Mouse (Mus musculus): ENCODE data around the gene Syt5. TPM values are rescaled to one million over a fixed set of nuclear protein-coding genes. Genes with fewer than 3 reads are reported as not detected.
"Not testable (repeated sequence)": the region's sequence is repeated elsewhere in the genome, so short reads cannot be mapped to it uniquely, and the experiment has no call there.

The Syt5 gene
- total RNA-seq (2022): 10 to 100 TPM in 1 of 4 experiments, 1 to 10 TPM in 3; 5.7 to 10.0 (median 8.6) TPM

DNA sequence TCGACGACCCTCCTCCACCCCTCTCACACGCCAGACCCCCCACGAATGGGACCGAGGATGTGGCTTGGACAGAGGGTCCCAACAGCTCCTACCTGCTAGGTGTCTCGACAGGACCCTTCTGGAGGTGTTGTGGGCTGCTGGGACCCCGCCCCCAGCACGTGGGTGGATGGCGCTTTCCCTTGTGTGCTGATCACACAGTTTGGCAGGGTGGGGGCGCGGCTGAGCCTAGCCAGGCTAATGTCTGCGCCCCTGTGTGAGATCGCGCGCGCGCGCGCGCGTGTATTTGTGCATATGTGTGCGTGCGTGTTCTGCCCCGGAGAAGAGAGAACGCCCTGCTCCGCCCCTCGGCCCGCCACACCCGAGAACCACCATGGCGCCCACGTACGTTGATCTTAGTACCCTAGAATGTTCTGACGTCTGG is at the start of gene Syt5:
Syt5 (minus strand) TSS at position 321 of the 421 bp plus-strand sequence.
- no peak for DNase-seq

DNA sequence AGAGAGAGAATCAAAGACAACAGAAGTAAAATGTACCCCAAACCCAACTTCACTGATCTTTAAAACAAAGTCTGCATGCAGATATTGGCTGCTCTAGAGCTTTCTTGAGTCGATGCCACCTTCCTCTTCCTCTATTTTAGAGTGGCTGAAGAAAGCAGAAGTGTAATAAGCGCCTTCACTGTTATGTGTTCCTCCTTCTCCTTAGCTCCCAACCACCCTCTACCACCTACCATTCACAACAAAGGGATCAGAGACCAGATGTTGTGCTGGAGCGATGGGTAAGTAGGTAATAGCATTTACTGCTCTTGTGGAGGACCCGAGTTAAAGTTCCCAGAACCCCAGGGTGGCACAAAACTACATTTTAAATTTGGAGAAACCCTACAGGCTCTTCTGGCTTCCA is 49.7 kb upstream of the Syt5 start:
- DNase-seq: not testable (repeated sequence)

DNA sequence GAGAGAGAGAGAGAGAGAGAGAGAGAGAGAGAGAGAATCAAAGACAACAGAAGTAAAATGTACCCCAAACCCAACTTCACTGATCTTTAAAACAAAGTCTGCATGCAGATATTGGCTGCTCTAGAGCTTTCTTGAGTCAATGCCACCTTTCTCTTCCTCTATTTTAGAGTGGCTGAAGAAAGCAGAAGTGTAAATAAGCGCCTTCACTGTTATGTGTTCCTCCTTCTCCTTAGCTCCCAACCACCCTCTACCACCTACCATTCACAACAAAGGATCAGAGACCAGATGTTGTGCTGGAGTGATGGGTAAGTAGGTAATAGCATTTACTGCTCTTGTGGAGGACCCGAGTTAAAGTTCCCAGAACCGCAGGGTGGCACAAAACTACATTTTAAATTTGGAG is 34.1 kb upstream of the Syt5 start:
- not testable (repeated sequence) for DNase-seq

- DNase-seq: not testable (repeated sequence)
Measured at GRCm38 (mm10) chr7:4572361-4572760, 25.0 kb upstream of the Syt5 start.

DNA sequence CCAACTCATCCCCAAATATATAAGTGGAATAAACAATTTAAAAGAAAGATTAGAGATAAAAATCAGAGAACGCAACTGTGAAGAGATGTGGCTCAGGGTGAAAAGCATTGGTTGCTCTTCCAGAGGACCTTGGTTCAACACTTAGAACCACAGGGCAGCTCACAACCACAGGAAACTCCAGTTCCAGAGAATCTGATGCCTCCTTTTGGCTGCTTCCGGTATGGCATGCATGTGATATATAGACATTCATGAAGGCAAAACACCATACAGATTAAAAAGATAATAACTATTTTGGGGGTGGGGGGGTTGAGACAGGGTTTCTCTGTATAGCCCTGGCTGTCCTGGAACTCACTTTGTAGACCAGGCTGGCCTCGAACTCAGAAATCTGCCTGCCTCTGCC is 15.3 kb upstream of the Syt5 start:
- DNase-seq: no peak

GRCm38 (mm10) chr7:4557167-4557560 is 9.8 kb upstream of the Syt5 start:
- no peak for DNase-seq

GRCm38 (mm10) chr7:4556256-4557166 is 9.2 kb upstream of the Syt5 start:
- peak; percentile 35 for DNase-seq

GRCm38 (mm10) chr7:4546591-4547131 is 680 bp downstream of the Syt5 start:
- DNase-seq: peak; percentile 62

GRCm38 (mm10) chr7:4546050-4546449 is 1.3 kb downstream of the Syt5 start:
- no peak for DNase-seq

DNA sequence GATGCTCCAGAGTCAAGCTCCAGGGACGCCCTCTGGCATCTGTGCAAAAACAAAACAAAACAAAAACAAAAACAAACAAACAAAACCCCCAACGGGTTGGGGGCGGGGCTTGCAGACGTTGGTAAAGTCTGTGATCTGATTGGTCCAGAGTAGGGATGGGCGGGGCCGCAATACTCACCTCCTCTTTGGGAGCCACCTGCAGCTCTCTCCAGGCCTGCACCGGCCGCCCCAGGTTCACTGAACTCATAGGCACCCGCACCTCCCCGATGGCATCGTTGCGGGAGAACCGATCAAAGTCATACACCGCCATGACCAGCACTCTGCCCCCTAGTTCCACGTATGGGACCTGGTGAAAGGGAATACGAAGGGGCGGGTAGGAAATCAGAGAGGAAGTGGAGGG is 5.3 kb downstream of the Syt5 start:
- no peak for DNase-seq

DNA sequence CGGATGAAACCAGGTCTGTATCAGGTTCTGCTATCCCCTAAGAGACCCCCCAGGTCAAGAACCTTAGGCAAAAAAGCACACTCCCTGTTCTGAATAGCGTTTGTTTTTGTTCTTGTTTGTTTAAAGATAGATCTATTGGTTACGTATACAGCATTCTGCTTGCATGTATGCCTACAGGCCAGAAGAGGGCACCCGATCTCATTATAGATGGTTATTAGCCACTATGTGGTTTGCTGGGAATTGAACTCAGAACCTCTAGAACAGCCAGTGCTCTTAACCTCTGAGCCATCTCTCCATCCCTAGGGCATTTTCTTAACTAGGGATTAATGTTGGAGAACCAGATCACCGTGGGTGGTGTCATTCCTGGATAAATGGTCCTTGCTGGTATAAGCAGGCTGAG is 6.0 kb downstream of the Syt5 start:
- no peak for DNase-seq

GRCm38 (mm10) chr7:4539019-4539418 is 8.3 kb downstream of the Syt5 start:
- no peak for DNase-seq

DNA sequence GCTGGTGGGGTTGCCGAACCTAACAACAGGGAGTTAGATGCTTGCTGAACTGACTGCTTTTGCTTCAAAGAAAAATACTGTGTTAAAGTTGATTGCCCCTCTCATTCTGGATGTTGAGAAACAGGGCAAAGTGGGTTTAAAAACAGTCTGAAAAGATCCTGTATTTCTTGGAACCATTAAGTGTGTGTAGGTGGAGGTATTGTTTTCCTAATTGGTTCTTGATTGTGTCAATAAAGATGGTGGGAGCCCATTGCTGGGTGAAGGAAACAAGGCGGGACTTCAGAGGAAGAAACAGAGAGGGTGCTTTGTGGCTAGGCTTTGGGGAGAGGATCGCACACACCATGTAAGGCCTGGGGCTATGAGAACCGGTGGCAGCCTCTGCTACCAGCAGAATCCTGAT is 10.2 kb downstream of the Syt5 start:
- DNase-seq: no peak

- DNase-seq: no peak
Measured at GRCm38 (mm10) chr7:4536369-4536768, 11.0 kb downstream of the Syt5 start.

GRCm38 (mm10) chr7:4532005-4532729 is 15.2 kb downstream of the Syt5 start, which contains the start of gene Dnaaf3:
TSS of gene Dnaaf3 (minus strand) at chr7:4532453.
- peak; percentile 82 for DNase-seq

DNA sequence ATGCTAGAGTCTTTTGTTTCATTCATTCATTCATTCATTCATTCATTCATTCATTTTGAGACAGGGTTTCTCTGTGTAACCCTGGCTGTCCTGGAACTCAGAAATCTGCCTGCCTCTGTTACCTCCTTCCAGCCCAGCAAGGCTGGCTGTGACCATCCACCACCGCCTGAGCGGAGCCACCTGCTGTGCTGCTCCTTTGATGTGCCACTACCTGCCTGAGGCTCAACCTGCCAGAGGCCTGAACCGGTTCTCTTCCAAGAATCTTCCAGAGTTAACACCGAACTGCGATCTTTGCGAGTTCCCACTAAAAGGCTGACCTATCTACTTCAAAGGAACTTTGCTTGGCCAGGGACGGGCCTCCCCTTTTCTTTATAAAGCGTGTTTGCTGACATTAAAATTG is 17.2 kb downstream of the Syt5 start:
- not testable (repeated sequence) for DNase-seq

GRCm38 (mm10) chr7:4527302-4527689 is 20.0 kb downstream of the Syt5 start:
- no peak for DNase-seq

GRCm38 (mm10) chr7:4526341-4527301 is 20.7 kb downstream of the Syt5 start:
- peak; percentile 40 for DNase-seq

- not testable (repeated sequence) for DNase-seq
Measured at GRCm38 (mm10) chr7:4524212-4524922, 23.0 kb downstream of the Syt5 start, which contains the start of gene Tnni3. TSS of gene Tnni3 (minus strand) at chr7:4524229.

GRCm38 (mm10) chr7:4523205-4524130 is 23.9 kb downstream of the Syt5 start:
- no peak for DNase-seq
